Mouse (Mus musculus) myocyte (in vitro differentiated cells): ENCODE results near the gene Tcaf1.

Experiments
- E2F4 ChIP-seq: IDR thresholded peaks from one replicate; pipeline ENCODE4 v1.6.1; 2011; ENCODE audit warnings: mild to moderate bottlenecking, control low read depth, moderate library complexity; ENCODE audit not compliant: insufficient read depth
- MAX ChIP-seq: IDR thresholded peaks from one replicate; pipeline ENCODE4 v1.6.1; 2011; ENCODE audit warnings: low read depth, mild to moderate bottlenecking, control low read depth
- MYOG ChIP-seq, 3 experiments: IDR thresholded peaks; one replicate each; pipeline ENCODE4 v1.6.1; 2011; ENCODE audit warnings: control low read depth in 2 of 3, low read depth in 2 of 3, mild to moderate bottlenecking in 2 of 3; ENCODE audit not compliant: insufficient read length in 2 of 3, control insufficient read depth in 1 of 3, insufficient read depth in 1 of 3
- POLR2A ChIP-seq: IDR thresholded peaks from one replicate; pipeline ENCODE4 v1.6.1; 2011; ENCODE audit warnings: low read depth, mild to moderate bottlenecking, control low read depth, moderate library complexity; ENCODE audit not compliant: insufficient read length
- POLR2AphosphoS2 ChIP-seq: IDR thresholded peaks from one replicate; pipeline ENCODE4 v1.6.1; 2011; ENCODE audit warnings: low read depth, control low read depth; ENCODE audit not compliant: insufficient read length
- REST ChIP-seq: IDR thresholded peaks from one replicate; pipeline ENCODE4 v1.6.1; 2011; ENCODE audit warnings: mild to moderate bottlenecking, control low read depth, moderate library complexity; ENCODE audit not compliant: insufficient read depth, insufficient read length
- TCF12 ChIP-seq: IDR thresholded peaks from one replicate; pipeline ENCODE4 v1.6.1; 2011; ENCODE audit warnings: mild to moderate bottlenecking, control low read depth; ENCODE audit not compliant: poor library complexity, insufficient read depth, severe bottlenecking
- USF1 ChIP-seq: IDR thresholded peaks from one replicate; pipeline ENCODE4 v1.6.1; 2011; ENCODE audit warnings: low read depth, mild to moderate bottlenecking, control low read depth, moderate library complexity

DNA sequence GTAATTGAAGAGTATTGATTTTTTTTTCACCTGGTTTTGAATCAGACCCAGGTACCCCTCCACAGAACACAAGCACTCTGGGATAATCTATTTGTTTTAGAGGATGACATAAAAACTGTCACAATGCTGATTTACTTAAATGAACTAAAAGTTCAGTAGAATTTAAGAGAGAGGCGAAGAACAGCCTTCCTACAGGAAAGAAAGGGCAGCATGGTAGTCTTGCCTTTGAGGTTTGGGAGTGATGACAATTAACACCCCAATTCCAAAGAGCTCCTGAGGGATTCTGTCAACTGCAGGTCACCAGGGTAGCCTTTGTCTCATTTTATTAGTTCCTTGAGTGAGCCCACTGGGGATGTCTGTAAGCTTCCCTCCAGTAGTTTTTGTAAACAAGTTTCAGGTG, 46.2 kb upstream of the Tcaf1 start, which contains the start of gene Olfr38:
- TF ChIP-seq TCF12 (no peak), POLR2A (no peak), E2F4 (no peak), MAX (no peak), USF1 (no peak), REST (no peak), MYOG (IDR thresholded peaks at IDR 0.05; ENCODE audit: control insufficient read depth in 1 of 3, insufficient read depth in 1 of 3, insufficient read length in 2 of 3, low read depth in 2 of 3) (no peak), POLR2AphosphoS2 (no peak)
